Mouse (Mus musculus): ENCODE measurements around the gene Cd80. TPM values are rescaled to one million over a fixed set of nuclear protein-coding genes. Genes with fewer than 3 reads are reported as not detected.
"Not testable (repeated sequence)": the region's sequence is repeated elsewhere in the genome, so short reads cannot be mapped to it uniquely, and the experiment has no call there.

Gene Cd80
- total RNA-seq (2021): under 1 TPM; 0.15 to 0.38 TPM
- long read RNA-seq, experiment 1, partial matches to known transcripts: 0 of 53 reads
- long read RNA-seq, experiment 1, other reads (novel, unspliced or antisense): 53 of 53 reads
- long read RNA-seq, experiment 2, partial matches to known transcripts: 0 of 31 reads
- long read RNA-seq, experiment 2, other reads (novel, unspliced or antisense): 31 of 31 reads

DNA sequence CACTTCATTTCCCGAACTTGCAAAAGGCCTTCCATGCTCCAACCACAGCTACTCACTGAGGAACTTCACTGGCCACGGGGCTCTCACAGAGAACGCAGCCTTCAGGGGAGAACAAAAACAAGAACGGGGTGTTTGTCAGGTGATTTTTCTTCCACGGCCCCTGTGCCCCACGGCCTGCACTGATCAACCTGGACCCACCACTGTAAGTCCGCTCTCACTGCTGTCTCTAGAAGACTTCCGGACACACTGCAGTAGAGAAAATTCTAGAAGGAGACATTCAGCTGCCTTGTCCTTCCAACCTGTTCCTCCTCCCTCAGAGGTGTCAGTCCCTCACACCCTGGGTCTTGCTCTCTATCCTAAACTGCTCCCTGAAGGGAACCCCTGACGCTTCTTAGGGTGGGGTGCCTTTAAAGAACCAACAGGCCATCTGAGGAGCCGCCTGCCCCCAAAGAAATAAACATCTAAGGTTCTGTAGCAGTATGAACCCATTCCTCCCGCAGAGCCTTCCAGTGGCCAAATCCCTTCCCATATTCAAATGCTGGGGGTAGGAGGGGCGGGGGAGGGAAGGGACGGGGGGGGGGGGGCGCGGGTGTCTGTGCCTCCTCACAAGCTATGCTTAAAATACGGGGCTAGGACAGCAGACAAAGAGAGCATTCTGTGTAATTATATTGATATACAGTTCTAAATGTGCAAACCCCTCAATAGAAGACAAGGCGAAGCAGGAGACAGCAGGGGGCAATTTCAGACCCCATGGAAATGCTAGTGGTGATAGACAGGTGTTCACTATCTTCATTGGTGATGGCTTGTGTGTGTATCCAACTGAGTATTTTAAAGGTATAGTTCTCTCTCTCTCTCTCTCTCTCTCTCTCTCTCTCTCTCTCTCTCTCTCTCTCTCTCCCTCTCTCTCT is at the start of gene Cd80:
Cd80 (plus strand) TSS at position 51 of the 908 bp plus-strand sequence.
- DNase-seq: no peak

DNA sequence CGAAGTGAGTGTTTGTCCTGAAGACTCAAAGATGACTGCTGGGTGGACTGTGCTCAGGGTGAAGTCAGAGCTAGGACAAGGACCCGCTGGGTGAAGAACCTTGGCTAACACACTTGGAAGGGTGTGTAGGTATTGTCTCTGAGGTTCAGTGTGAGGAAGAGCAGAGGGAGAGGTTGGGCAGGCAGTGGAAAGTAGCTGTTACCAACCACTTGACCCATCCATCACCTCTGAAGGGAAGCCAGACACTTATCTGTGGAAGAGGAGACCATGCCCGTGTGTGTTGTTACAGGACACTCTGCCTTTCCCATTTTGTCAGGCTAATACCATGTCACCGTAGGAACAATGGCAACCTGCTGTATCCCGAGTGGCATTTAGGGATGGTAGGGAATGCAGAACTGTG is 49.1 kb upstream of the Cd80 start:
- no peak for DNase-seq

GRCm38 (mm10) chr16:38406708-38407107 is 48.7 kb upstream of the Cd80 start:
- no peak for DNase-seq

GRCm38 (mm10) chr16:38407584-38407983 is 47.8 kb upstream of the Cd80 start:
- DNase-seq: no peak

DNA sequence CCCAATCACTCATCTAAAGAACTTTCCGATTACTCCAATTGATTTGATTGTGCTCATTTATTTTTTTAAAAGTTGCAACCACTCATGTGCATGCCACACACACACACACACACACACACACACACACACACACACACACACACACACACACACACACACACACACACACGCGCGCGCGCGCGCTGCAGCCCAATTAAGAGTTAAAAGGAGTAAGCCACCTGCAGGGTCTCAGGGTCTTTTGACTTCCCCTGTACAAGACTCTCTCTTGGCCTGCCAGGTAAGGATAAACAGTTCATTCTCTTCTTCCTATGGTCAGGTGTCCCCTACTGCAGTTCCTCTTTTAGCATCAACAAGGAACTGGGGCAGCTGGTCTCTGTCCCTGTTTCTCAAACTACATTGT is 46.9 kb upstream of the Cd80 start:
- DNase-seq: no peak

DNA sequence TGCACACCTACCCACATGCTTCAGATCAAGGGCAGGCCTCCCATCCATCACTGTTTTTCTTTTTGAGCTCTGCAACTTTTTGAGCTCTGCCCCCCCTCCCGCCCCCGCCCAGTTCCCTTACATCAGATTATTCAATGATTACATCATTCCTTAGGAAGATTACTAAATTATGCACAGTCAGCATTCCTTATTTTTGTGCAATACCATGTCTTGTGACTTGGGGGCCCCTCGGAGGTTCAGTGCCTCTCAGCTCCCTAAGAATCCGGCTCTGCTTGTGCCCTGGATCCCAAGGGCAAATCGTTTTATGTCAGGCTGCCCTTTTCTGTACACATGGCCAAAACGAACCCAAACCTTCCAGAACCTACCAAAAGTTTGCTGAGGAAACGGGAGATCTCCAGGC is 40.4 kb upstream of the Cd80 start:
- DNase-seq: no peak

GRCm38 (mm10) chr16:38425374-38425773 is 30.0 kb upstream of the Cd80 start:
- no peak for DNase-seq

GRCm38 (mm10) chr16:38425799-38426198 is 29.6 kb upstream of the Cd80 start:
- DNase-seq: no peak

GRCm38 (mm10) chr16:38431446-38432185 is 23.7 kb upstream of the Cd80 start:
- no peak for DNase-seq

GRCm38 (mm10) chr16:38432498-38433425 is 22.6 kb upstream of the Cd80 start, which contains the start of gene Pla1a:
Gene Pla1a (minus strand): TSS chr16:38433145.
- no peak for DNase-seq

DNA sequence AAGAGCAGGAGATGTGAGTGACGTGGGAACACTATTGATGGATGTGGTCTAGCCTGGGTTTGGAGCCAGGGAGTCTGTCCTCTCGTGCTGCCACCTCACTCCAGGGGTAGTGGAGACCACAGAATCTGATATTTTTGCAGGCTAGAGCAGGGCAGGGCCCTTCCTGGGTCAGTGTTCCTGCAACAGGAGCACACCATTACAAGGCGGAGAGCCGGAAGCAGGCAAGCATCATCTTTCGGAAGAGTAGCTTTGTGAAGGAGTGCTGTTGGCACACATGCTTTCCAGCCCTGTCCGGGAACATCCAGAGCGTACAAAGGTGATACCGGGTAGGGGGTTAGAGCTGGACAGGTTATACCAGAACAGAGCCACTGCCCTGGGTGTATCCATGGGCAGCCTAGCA is 21.8 kb upstream of the Cd80 start:
- DNase-seq: no peak

- no peak for DNase-seq
Observed at GRCm38 (mm10) chr16:38434295-38434795, 21.0 kb upstream of the Cd80 start.

DNA sequence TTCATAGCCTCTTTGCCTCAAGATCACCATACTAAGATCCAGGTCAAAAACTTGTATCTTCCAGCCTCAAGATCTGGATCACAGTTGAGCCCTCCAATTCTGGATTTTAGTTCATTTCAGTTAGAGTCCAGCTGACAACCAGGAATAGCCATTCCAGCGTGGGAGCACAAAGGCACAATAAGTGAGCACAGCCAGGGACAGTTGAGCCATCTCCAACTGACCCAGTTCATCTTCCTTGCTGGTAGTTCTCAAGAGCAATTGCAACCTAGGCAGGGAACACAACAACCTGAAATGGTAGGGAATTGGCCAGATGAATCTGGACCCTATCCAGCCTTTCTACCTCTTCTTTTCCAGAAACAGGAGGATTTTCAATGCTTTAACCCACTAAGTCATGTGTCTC is 16.2 kb upstream of the Cd80 start:
- no peak for DNase-seq

DNA sequence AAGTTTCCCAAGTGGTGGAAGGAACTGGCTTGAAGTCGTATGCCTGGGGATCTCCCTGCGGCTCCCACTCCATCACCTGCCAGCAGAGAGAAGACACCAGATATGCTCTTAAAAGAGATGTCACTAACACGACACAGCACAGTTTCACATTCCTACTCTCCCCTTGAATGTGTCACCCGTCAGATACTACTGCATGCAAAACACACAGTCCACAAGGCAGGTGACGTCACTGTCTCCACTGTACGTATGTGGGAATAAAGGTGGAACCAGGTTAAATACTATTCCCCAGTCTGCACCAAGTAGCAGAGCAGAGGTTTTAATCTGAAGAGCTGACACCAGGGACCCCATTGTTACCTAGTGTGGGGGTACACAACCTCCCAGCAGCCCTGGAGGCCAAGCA is 15.0 kb upstream of the Cd80 start:
- no peak for DNase-seq

GRCm38 (mm10) chr16:38441611-38442010 is 13.8 kb upstream of the Cd80 start:
- no peak for DNase-seq

- DNase-seq: no peak
Observed at GRCm38 (mm10) chr16:38442216-38442615, 13.1 kb upstream of the Cd80 start.

DNA sequence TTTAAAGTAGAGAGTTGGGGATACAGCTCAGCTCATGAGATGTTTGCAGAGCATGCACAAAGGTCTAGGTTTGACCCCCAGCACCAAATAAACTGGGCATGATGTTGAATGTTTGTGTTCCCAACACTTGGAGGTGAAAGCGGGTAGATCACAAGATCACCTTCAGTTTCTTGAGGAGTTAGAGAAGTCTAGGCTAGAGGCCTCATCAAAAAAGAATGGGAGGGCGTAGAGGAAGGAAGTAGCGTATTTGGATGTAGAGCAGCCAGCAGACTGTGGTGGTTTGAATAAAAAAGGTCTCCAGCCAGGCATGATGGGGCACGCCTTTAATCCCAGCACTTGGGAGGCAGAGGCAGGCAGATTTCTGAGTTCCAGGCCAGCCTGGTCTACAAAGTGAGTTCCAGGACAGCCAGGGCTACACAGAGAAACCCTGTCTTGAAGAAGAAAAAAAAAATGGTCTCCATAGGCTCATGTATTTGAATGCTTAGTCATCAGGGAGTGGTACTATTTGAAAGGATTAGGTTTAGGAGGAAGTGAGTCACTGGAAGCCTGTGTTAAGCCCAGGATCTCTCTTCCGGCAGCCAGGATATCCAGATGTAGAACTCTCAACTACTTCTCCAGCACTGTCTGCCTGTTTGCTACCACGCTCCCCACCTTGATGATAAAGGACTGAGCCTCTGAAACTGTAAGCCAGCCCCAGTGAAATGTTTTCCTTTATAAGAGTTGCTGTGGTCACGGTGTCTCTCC is 11.5 kb upstream of the Cd80 start:
- no peak for DNase-seq

DNA sequence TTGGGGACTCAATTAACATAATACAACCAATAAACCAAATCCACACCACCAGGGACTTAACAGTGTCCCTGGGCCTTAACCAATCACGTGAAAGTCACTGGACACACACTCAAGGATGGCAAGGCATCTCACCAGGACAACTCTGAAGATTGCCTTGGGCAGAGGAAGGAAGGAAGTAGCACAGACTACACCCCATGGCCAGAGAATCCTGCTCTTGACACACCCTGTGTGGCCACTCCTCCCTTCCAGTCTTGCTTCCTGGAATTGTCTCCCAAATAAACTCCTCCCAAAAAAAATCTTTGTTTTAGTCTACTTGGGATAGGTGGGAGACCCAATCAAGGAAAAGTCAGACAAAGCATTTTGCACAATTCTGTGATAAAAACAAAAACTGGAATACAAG is 10.3 kb upstream of the Cd80 start:
- DNase-seq: no peak

- DNase-seq: no peak
Observed at GRCm38 (mm10) chr16:38445576-38445975, 9.8 kb upstream of the Cd80 start.

- not testable (repeated sequence) for DNase-seq
Observed at GRCm38 (mm10) chr16:38446141-38446540, 9.2 kb upstream of the Cd80 start.

- no peak for DNase-seq
Observed at GRCm38 (mm10) chr16:38447366-38447765, 8.0 kb upstream of the Cd80 start.

All from gastrocnemius, postnatal 25 days (tissue).